ENCODE assay signal across 13 mouse cellular contexts in genomic region chr2:113303240-113303538, GRCm38 (mm10). TPM values are rescaled to one million over a fixed set of nuclear protein-coding genes. Genes with fewer than 3 reads are reported as not detected.
A peak's percentile ranks its signal among the peaks of the same experiment; 100 is the strongest.
DNase-seq lines count a peak whose midpoint lies in the region; ATAC-seq lines count a peak whose summit lies in the region.
"Had no signal": no experiment of that assay in that cellular context is flagged by ENCODE, and none has a peak within 500 bp of the region (broad histone marks: within the 10 kb centered on the region; RNA-seq: fewer than 3 reads in every experiment).

No protein-coding gene starts in this region.

- H3K9me3 ChIP-seq in kidney, embryonic 15.5 days (replicated peaks) = no peaks in the 10 kb centered on the region
- H3K9me3 ChIP-seq in forebrain, embryonic 14.5 days (replicated peaks; ENCODE audit: control insufficient read depth, low read length) = no peaks in the 10 kb centered on the region
- H3K9me3 ChIP-seq in midbrain, embryonic 15.5 days = no peaks in the 10 kb centered on the region
- H3K9me3 ChIP-seq: embryonic facial prominence, embryonic 13.5 days; liver, embryonic 15.5 days had no signal

- H3K4me3 ChIP-seq in kidney, embryonic 15.5 days (replicated peaks) = no peak overlapping the region
- H3K4me3 ChIP-seq in forebrain, embryonic 14.5 days (ENCODE audit: low read depth, low read length) = no peak overlapping the region
- no peak overlapping the region for H3K4me3 ChIP-seq in midbrain, embryonic 15.5 days
- H3K4me3 ChIP-seq: embryonic facial prominence, embryonic 13.5 days; liver, embryonic 15.5 days had no signal

- DNase-seq in kidney, adult 11 months = no peak
- peak; percentile 7 for DNase-seq in ES-CJ7 (ENCODE audit: low read depth, low spot score)
- DNase-seq in forebrain, embryonic 14.5 days (ENCODE audit: low spot score) = no peak
- no peak for DNase-seq in urinary bladder, postnatal 36 days (ENCODE audit: low spot score in 2 of 2)
- DNase-seq in embryo, embryonic 10 days (ENCODE audit: low spot score) = no peak
- DNase-seq: cerebellum, adult 9-10 months; heart, adult 18-20 months; heart, postnatal 36 days; right cerebral cortex, postnatal 14 days had no signal

- no peaks in the 10 kb centered on the region for H3K36me3 ChIP-seq in kidney, embryonic 15.5 days
- no peaks in the 10 kb centered on the region for H3K36me3 ChIP-seq in forebrain, embryonic 14.5 days (ENCODE audit: control insufficient read depth, insufficient read depth, low read length)
- no peaks in the 10 kb centered on the region for H3K36me3 ChIP-seq in midbrain, embryonic 15.5 days (replicated peaks)
- H3K36me3 ChIP-seq: embryonic facial prominence, embryonic 13.5 days; liver, embryonic 15.5 days had no signal

- H3K27me3 ChIP-seq in kidney, embryonic 15.5 days = peaks cover 9% of the 10 kb centered on the region; the same call in 1 of the 2 replicates
- no peaks in the 10 kb centered on the region for H3K27me3 ChIP-seq in forebrain, embryonic 14.5 days (replicated peaks; ENCODE audit: control insufficient read depth, insufficient read depth, low read length)
- no peaks in the 10 kb centered on the region for H3K27me3 ChIP-seq in midbrain, embryonic 15.5 days (replicated peaks)
- H3K27me3 ChIP-seq: liver, embryonic 15.5 days had no signal

- no peak overlapping the region for H3K27ac ChIP-seq in kidney, embryonic 15.5 days
- no peak overlapping the region for H3K27ac ChIP-seq in forebrain, embryonic 14.5 days (ENCODE audit: low read depth, low read length)
- H3K27ac ChIP-seq in midbrain, embryonic 15.5 days = no peak overlapping the region
- H3K27ac ChIP-seq: embryonic facial prominence, embryonic 13.5 days; liver, embryonic 15.5 days had no signal

- no peak overlapping the region for H3K4me2 ChIP-seq in kidney, embryonic 15.5 days
- H3K4me2 ChIP-seq in forebrain, embryonic 14.5 days (ENCODE audit: low read length) = no peak overlapping the region
- no peak overlapping the region for H3K4me2 ChIP-seq in midbrain, embryonic 15.5 days
- H3K4me2 ChIP-seq: embryonic facial prominence, embryonic 13.5 days; liver, embryonic 15.5 days had no signal

- H3K9ac ChIP-seq in kidney, embryonic 15.5 days = no peak overlapping the region
- H3K9ac ChIP-seq in forebrain, embryonic 14.5 days (ENCODE audit: low read length) = no peak overlapping the region
- no peak overlapping the region for H3K9ac ChIP-seq in midbrain, embryonic 15.5 days
- H3K9ac ChIP-seq: embryonic facial prominence, embryonic 13.5 days; liver, embryonic 15.5 days had no signal

- 0 out of 2 replicates have a peak, but pooled peaks cover 3% of the 10 kb centered on the region for H3K4me1 ChIP-seq in kidney, embryonic 15.5 days
- H3K4me1 ChIP-seq in forebrain, embryonic 14.5 days (ENCODE audit: control insufficient read depth, insufficient read depth, low read length) = no peaks in the 10 kb centered on the region
- no peaks in the 10 kb centered on the region for H3K4me1 ChIP-seq in midbrain, embryonic 15.5 days
- H3K4me1 ChIP-seq: embryonic facial prominence, embryonic 13.5 days; liver, embryonic 15.5 days had no signal

- WGBS in kidney, embryonic 15.5 days = 66% methylated on average over 4 of the region's 4 CpGs
- WGBS in forebrain, embryonic 14.5 days = 69% methylated on average over 4 of the region's 4 CpGs
- 74% methylated on average over 4 of the region's 4 CpGs for WGBS in midbrain, embryonic 15.5 days

- peak; percentile 64 for ATAC-seq in kidney, embryonic 15.5 days (replicated peaks; ENCODE audit: low FRiP score)
- ATAC-seq in forebrain, embryonic 14.5 days = 0 out of 2 replicates have a peak, but pooled peaks have one; percentile 15
- ATAC-seq in midbrain, embryonic 15.5 days (replicated peaks) = peak; percentile 69

RNA-seq across cellular contexts. Expression of gene Tmco5b, which starts 17.7 kb away (rescaled TPM):
- not detected in 2 replicates for polyA plus RNA-seq in kidney, embryonic 15.5 days (2015; fragmentation: Nextera tagmentation; extraction: Ambion mirVana)
- not detected in 2 replicates for polyA plus RNA-seq in forebrain, embryonic 14.5 days (2014; fragmentation: Nextera tagmentation; extraction: Ambion mirVana)
- not detected in 2 replicates for polyA plus RNA-seq in midbrain, embryonic 15.5 days (2015; fragmentation: Nextera tagmentation; extraction: Ambion mirVana)
- polyA plus RNA-seq: embryonic facial prominence, embryonic 13.5 days; liver, embryonic 15.5 days had no signal

RNA-seq across cellular contexts. Expression of gene Fmn1, which starts 24.3 kb away (rescaled TPM):
- polyA plus RNA-seq in kidney, embryonic 15.5 days (2015; fragmentation: Nextera tagmentation; extraction: Ambion mirVana) = 8.0 and 9.1 TPM in 2 replicates
- 0.10 and 0.57 TPM in 2 replicates for polyA plus RNA-seq in forebrain, embryonic 14.5 days (2014; fragmentation: Nextera tagmentation; extraction: Ambion mirVana)
- polyA plus RNA-seq in midbrain, embryonic 15.5 days (2015; fragmentation: Nextera tagmentation; extraction: Ambion mirVana) = 0.40 TPM in 2 replicates

Comparison
In these comparisons a context has a peak if more than half of its experiments do, and no peak if none do; other contexts are left out.
1. ATAC-seq: peak in every context shown above with its lines; median percentile 69 in midbrain, embryonic 15.5 days; 64 in kidney, embryonic 15.5 days; 15 in forebrain, embryonic 14.5 days.